ENCODE assay signal across 28 mouse cellular contexts in the genomic region with DNA sequence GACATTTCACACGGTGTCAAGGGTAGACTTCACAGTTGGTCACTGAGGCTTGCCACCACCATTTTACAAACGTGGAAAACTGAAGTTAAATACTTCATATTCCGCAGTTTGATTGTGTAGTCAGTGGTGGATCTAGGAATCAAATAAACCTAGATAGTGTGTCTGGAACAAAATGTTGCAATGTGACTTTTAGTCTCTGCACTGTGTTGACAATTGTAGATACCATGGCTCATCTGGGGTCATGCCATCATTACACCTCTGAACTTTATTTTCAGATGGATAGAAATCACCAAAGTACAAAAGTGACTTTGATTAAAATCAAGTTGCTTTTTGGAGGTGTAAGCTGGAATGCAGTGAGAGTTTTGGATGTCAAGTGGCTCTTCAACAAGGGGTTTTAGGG.
"Had no signal": no experiment of that assay in that cellular context is flagged by ENCODE, and none has a peak within 500 bp of the region (broad histone marks: within the 10 kb centered on the region; RNA-seq: fewer than 3 reads in every experiment).

No protein-coding gene starts in this region.

- H3K9me3 ChIP-seq: embryonic facial prominence, embryonic 10.5 days; embryonic facial prominence, embryonic 12.5 days; embryonic facial prominence, embryonic 15.5 days had no signal

- H3K9ac ChIP-seq: embryonic facial prominence, embryonic 12.5 days; embryonic facial prominence, embryonic 13.5 days; embryonic facial prominence, embryonic 15.5 days; forebrain, embryonic 12.5 days; forebrain, embryonic 13.5 days; forebrain, embryonic 15.5 days; forebrain, postnatal 0 days had no signal

- H3K4me2 ChIP-seq: embryonic facial prominence, embryonic 12.5 days; embryonic facial prominence, embryonic 13.5 days; embryonic facial prominence, embryonic 15.5 days; forebrain, embryonic 12.5 days; forebrain, embryonic 13.5 days; forebrain, embryonic 15.5 days had no signal

- H3K4me1 ChIP-seq: embryonic facial prominence, embryonic 10.5 days; embryonic facial prominence, embryonic 12.5 days; embryonic facial prominence, embryonic 13.5 days; embryonic facial prominence, embryonic 15.5 days had no signal

- H3K27me3 ChIP-seq: embryonic facial prominence, embryonic 12.5 days; embryonic facial prominence, embryonic 13.5 days; embryonic facial prominence, embryonic 15.5 days; forebrain, embryonic 12.5 days; forebrain, embryonic 13.5 days; forebrain, embryonic 15.5 days had no signal

- H3K27ac ChIP-seq: embryonic facial prominence, embryonic 10.5 days; embryonic facial prominence, embryonic 12.5 days; embryonic facial prominence, embryonic 13.5 days; embryonic facial prominence, embryonic 15.5 days; forebrain, embryonic 10.5 days; forebrain, embryonic 12.5 days; forebrain, embryonic 13.5 days; forebrain, embryonic 15.5 days; gastrocnemius, adult 2 months; heart, adult 2 months had no signal

- H3K36me3 ChIP-seq: embryonic facial prominence, embryonic 10.5 days; embryonic facial prominence, embryonic 12.5 days; embryonic facial prominence, embryonic 13.5 days; embryonic facial prominence, embryonic 15.5 days; forebrain, embryonic 10.5 days; forebrain, embryonic 12.5 days; forebrain, embryonic 15.5 days had no signal

- H3K4me3 ChIP-seq: embryonic facial prominence, embryonic 10.5 days; embryonic facial prominence, embryonic 12.5 days; embryonic facial prominence, embryonic 13.5 days; embryonic facial prominence, embryonic 15.5 days; erythroblast, embryonic 14.5 days; forebrain, embryonic 10.5 days; forebrain, embryonic 12.5 days; forebrain, embryonic 13.5 days; forebrain, embryonic 15.5 days; gastrocnemius, adult 2 months; heart, adult 2 months had no signal

- DNase-seq: cerebellum, adult 8-10 months; cerebellum, adult 9-10 months; cerebellum, adult 9-11 months; cerebellum, postnatal 10 days; cerebellum, postnatal 14 days; cerebellum, postnatal 25 days; cerebellum, postnatal 36 days; embryo, embryonic 11 days; forebrain, postnatal 0 days; gastrocnemius, adult 2 months; gastrocnemius, postnatal 10 days; gastrocnemius, postnatal 14 days; gastrocnemius, postnatal 25 days; gastrocnemius, postnatal 36 days; heart, adult 11 months; heart, adult 18-20 months; heart, adult 2 months had no signal

- ATAC-seq: forebrain, embryonic 13.5 days; forebrain, embryonic 14.5 days; forebrain, embryonic 15.5 days; forebrain, embryonic 16.5 days; forebrain, postnatal 0 days had no signal
